Mouse (Mus musculus) CD4-positive, CD25-positive, alpha-beta regulatory T cell, adult 9 weeks (primary cell): ENCODE data around the gene Sgtb. TPM values are rescaled to one million over a fixed set of nuclear protein-coding genes. Genes with fewer than 3 reads are reported as not detected.

Source experiments
- polyA plus RNA-seq: library from polyadenylated mRNA; unstranded; fragments of 100-300 nt; shearing (Covaris generic); gene quantifications from one replicate; pipeline ENCODE4 v1.2.1, GENCODE M21; 2017

The Sgtb gene
- 0.32 TPM for polyA plus RNA-seq

GRCm38 (mm10) chr13:104109288-104109815, at the start of gene Sgtb, which contains the start of gene Nln:
Gene Sgtb (plus strand): TSS chr13:104109741.
Gene Nln (minus strand): TSS chr13:104109614.

GRCm38 (mm10) chr13:104177796-104178649, 68.5 kb downstream of the Sgtb start, which contains the start of gene Trappc13:
Gene Trappc13 (minus strand): TSS chr13:104178469.

GRCm38 (mm10) chr13:104178650-104179121, 69.1 kb downstream of the Sgtb start, which contains the start of gene Trim23:
Gene Trim23 (plus strand): TSS chr13:104178797.

Other genes starting within 250 kb of the Sgtb start
- gene Erbin, start 189.2 kb upstream of the Sgtb start, polyA plus RNA-seq = 47.8 TPM
- 16.9 TPM for gene Nln, start 127 bp upstream of the Sgtb start, polyA plus RNA-seq
- 48.5 TPM for gene Trappc13, start 68.7 kb downstream of the Sgtb start, polyA plus RNA-seq
- gene Trim23, start 69.1 kb downstream of the Sgtb start, polyA plus RNA-seq = 23.7 TPM
- gene Cenpk, start 118.9 kb downstream of the Sgtb start, polyA plus RNA-seq = 3.5 TPM
- gene Ppwd1, start 119.1 kb downstream of the Sgtb start, polyA plus RNA-seq = 10.3 TPM
- 34.0 TPM for gene Adamts6, start 178.1 kb downstream of the Sgtb start, polyA plus RNA-seq